In genomic region chr13:98518341-98518740, GRCm38 (mm10) we compare ENCODE assay signal across 9 mouse cellular contexts. TPM values are rescaled to one million over a fixed set of nuclear protein-coding genes. Genes with fewer than 3 reads are reported as not detected.
DNase-seq lines count a peak whose midpoint lies in the region; ATAC-seq and TF ChIP-seq lines count a peak whose summit lies in the region.
"Had no signal": no experiment of that assay in that cellular context is flagged by ENCODE, and none has a peak within 500 bp of the region (broad histone marks: within the 10 kb centered on the region; RNA-seq: fewer than 3 reads in every experiment).

No protein-coding gene starts in this region.

- intact Hi-C loops in heart, adult 2 months (cut with DNase I), result no loop called here

- TF ChIP-seq CTCF in heart, adult 2 months (IDR thresholded peaks at IDR 0.05), result no peak

- H3K27ac ChIP-seq in heart, embryonic 15.5 days, result no peak overlapping the region
- H3K27ac ChIP-seq in heart, adult 2 months, result no peak overlapping the region
- no peak overlapping the region for H3K27ac ChIP-seq in intestine, embryonic 15.5 days
- no peak overlapping the region for H3K27ac ChIP-seq in stomach, embryonic 15.5 days

- ATAC-seq in heart, embryonic 15.5 days (replicated peaks; ENCODE audit: insufficient number of reproducible peaks, insufficient read depth, low FRiP score, low read depth), result no peak
- no peak for ATAC-seq in megakaryocyte, adult 5-6 weeks (ENCODE audit: poor library complexity, severe bottlenecking)
- 0 out of 2 replicates have a peak, but pooled peaks have one; percentile 55 for ATAC-seq in intestine, embryonic 15.5 days
- ATAC-seq in stomach, embryonic 15.5 days (ENCODE audit: insufficient read depth, low FRiP score, low read depth), result 0 out of 2 replicates have a peak, but pooled peaks have one; percentile 50
- ATAC-seq: hindbrain, embryonic 16.5 days had no signal

- 21% methylated on average over 11 of the region's 11 CpGs for WGBS in heart, embryonic 15.5 days
- WGBS in heart, adult 2 months, result 32% methylated on average over 11 of the region's 11 CpGs
- 21% methylated on average over 11 of the region's 11 CpGs for WGBS in intestine, embryonic 15.5 days
- 17% methylated on average over 11 of the region's 11 CpGs for WGBS in stomach, embryonic 15.5 days

- 0 out of 2 replicates have a peak, but pooled peaks cover 3% of the 10 kb centered on the region for H3K9me3 ChIP-seq in heart, embryonic 15.5 days (replicated peaks)
- H3K9me3 ChIP-seq in megakaryocyte, embryonic 14.5 days, result peaks cover 22% of the 10 kb centered on the region
- H3K9me3 ChIP-seq in intestine, embryonic 15.5 days, result no peaks in the 10 kb centered on the region
- no peaks in the 10 kb centered on the region for H3K9me3 ChIP-seq in stomach, embryonic 15.5 days

- peak overlapping the region; percentile 8; the same call in 1 of the 2 replicates for H3K4me2 ChIP-seq in heart, embryonic 15.5 days
- peak overlapping the region; percentile 13; the same call in 1 of the 2 replicates for H3K4me2 ChIP-seq in intestine, embryonic 15.5 days (replicated peaks)
- peak overlapping the region; percentile 24; the same call in 1 of the 2 replicates for H3K4me2 ChIP-seq in stomach, embryonic 15.5 days

- TF ChIP-seq POLR2A in heart, adult 2 months (IDR thresholded peaks at IDR 0.05; ENCODE audit: insufficient read depth, low read depth, low read length), result no peak

- no peak for TF ChIP-seq EP300 in heart, adult 2 months (IDR thresholded peaks at IDR 0.05; ENCODE audit: insufficient read depth, low read depth, low read length)

- H3K27me3 ChIP-seq in heart, embryonic 15.5 days, result no peaks in the 10 kb centered on the region
- H3K27me3 ChIP-seq in heart, adult 2 months (ENCODE audit: control insufficient read depth, insufficient read depth, low read length), result no peaks in the 10 kb centered on the region
- peaks cover 9% of the 10 kb centered on the region for H3K27me3 ChIP-seq in megakaryocyte, embryonic 14.5 days (replicated peaks)
- no peaks in the 10 kb centered on the region for H3K27me3 ChIP-seq in intestine, embryonic 15.5 days (replicated peaks)
- no peaks in the 10 kb centered on the region for H3K27me3 ChIP-seq in stomach, embryonic 15.5 days (replicated peaks)

- H3K36me3 ChIP-seq in heart, embryonic 15.5 days, result no peaks in the 10 kb centered on the region
- H3K36me3 ChIP-seq in heart, adult 2 months (ENCODE audit: control insufficient read depth, insufficient read depth, low read length), result no peaks in the 10 kb centered on the region
- H3K36me3 ChIP-seq in megakaryocyte, embryonic 14.5 days (replicated peaks; ENCODE audit: low read length), result no peaks in the 10 kb centered on the region
- H3K36me3 ChIP-seq in intestine, embryonic 15.5 days, result no peaks in the 10 kb centered on the region
- H3K36me3 ChIP-seq in stomach, embryonic 15.5 days, result no peaks in the 10 kb centered on the region

- no peak overlapping the region for H3K4me3 ChIP-seq in heart, embryonic 15.5 days
- H3K4me3 ChIP-seq in heart, adult 2 months, result no peak overlapping the region
- H3K4me3 ChIP-seq in megakaryocyte, embryonic 14.5 days (replicated peaks), result peak overlapping the region; percentile 47
- H3K4me3 ChIP-seq in intestine, embryonic 15.5 days (replicated peaks), result no peak overlapping the region
- no peak overlapping the region for H3K4me3 ChIP-seq in stomach, embryonic 15.5 days (replicated peaks)

- no peak for DNase-seq in heart, adult 2 months
- no peak for DNase-seq in layer of hippocampus, adult 11-12 months (ENCODE audit: low spot score)
- no peak for DNase-seq in left cerebral cortex, adult 18-20 months (ENCODE audit: low spot score in 2 of 2)

- H3K4me1 ChIP-seq in heart, embryonic 15.5 days (replicated peaks), result no peaks in the 10 kb centered on the region; the same call in 1 of the 2 replicates
- no peaks in the 10 kb centered on the region for H3K4me1 ChIP-seq in heart, adult 2 months (ENCODE audit: control insufficient read depth, insufficient read depth, low read length)
- no peaks in the 10 kb centered on the region for H3K4me1 ChIP-seq in megakaryocyte, embryonic 14.5 days
- no peaks in the 10 kb centered on the region; the same call in 1 of the 2 replicates for H3K4me1 ChIP-seq in intestine, embryonic 15.5 days (replicated peaks)
- no peaks in the 10 kb centered on the region for H3K4me1 ChIP-seq in stomach, embryonic 15.5 days

- H3K9ac ChIP-seq in heart, embryonic 15.5 days, result no peak overlapping the region
- no peak overlapping the region for H3K9ac ChIP-seq in heart, adult 2 months (ENCODE audit: low read depth, low read length)
- H3K9ac ChIP-seq in intestine, embryonic 15.5 days, result no peak overlapping the region
- no peak overlapping the region for H3K9ac ChIP-seq in stomach, embryonic 15.5 days

- H3K79me2 ChIP-seq in heart, adult 2 months (replicated peaks; ENCODE audit: control insufficient read depth, insufficient read depth, low read length), result no peaks in the 10 kb centered on the region

RNA-seq across cellular contexts. Expression of gene Gm10320, which starts 26.5 kb away (rescaled TPM):
- polyA plus RNA-seq in heart, embryonic 15.5 days (2015; fragmentation: Nextera tagmentation; extraction: Ambion mirVana), result 0.36 and 0.79 TPM in 2 replicates
- not detected for total RNA-seq in heart, adult 2 months (2021)
- polyA plus RNA-seq in heart, adult 2 months (2012; rRNA removed), result 0.27 TPM in 1 of 2 replicates, not detected in the other
- polyA plus RNA-seq in megakaryocyte, embryonic 14.5 days (2012; ENCODE audit: insufficient read depth, low replicate concordance), result 5.4 and 10.2 TPM in 2 replicates
- 7.3 and 8.9 TPM in 2 replicates for total RNA-seq in megakaryocyte, adult 5-6 weeks (2015)
- 0.65 and 0.66 TPM in 2 replicates for total RNA-seq in megakaryocyte, adult 5-6 weeks (2017)
- 1.8 TPM in 2 replicates for polyA plus RNA-seq in intestine, embryonic 15.5 days (2015; fragmentation: Nextera tagmentation; extraction: Ambion mirVana)
- polyA plus RNA-seq in stomach, embryonic 15.5 days (2015; fragmentation: Nextera tagmentation; extraction: Ambion mirVana), result 1.7 and 8.0 TPM in 2 replicates
- total RNA-seq in left cerebral cortex, adult 18-20 months (2021), result not detected

Comparison
In these comparisons a context has a peak if more than half of its experiments do, and no peak if none do; other contexts are left out.
1. ATAC-seq: peak in intestine, embryonic 15.5 days (single experiment) and stomach, embryonic 15.5 days (single experiment); none in heart, embryonic 15.5 days (single experiment) and megakaryocyte, adult 5-6 weeks (single experiment).
2. Peak in every context shown above with its lines, with median percentiles within 50 percentile points of each other: H3K4me2 ChIP-seq.